Mouse (Mus musculus) small intestine, adult 10 weeks (tissue): ENCODE measurements around the gene Uqcrh. TPM values are rescaled to one million over a fixed set of nuclear protein-coding genes. Genes with fewer than 3 reads are reported as not detected.

Experiments used
- polyA plus RNA-seq: library from polyadenylated mRNA; stranded (reverse); fragments of 350-450 nt; fragmentation: Illumina TruSeq; extraction: RNeasy Lipid Tissue Mini Kit (QIAGEN cat#74804); gene quantifications from one replicate; pipeline ENCODE4 v1.2.3, GENCODE M21; 2014; ENCODE audit warnings: low replicate concordance

Gene Uqcrh
- polyA plus RNA-seq = 172 TPM

GRCm38 (mm10) chr4:116074861-116075620, at the start of gene Uqcrh, which contains the start of gene Lrrc41:
Gene Uqcrh, minus strand, starts transcription at chr4:116075071.
Gene Lrrc41, plus strand, starts transcription at chr4:116075269.

GRCm38 (mm10) chr4:116123602-116124519, 49.0 kb upstream of the Uqcrh start, which contains the start of the genes Rad54l and Pomgnt1:
Gene Rad54l, minus strand, starts transcription at chr4:116123690.
Gene Pomgnt1, plus strand, starts transcription at chr4:116123840.

GRCm38 (mm10) chr4:116053399-116053961, 21.4 kb downstream of the Uqcrh start, which contains the start of gene Nsun4:
Gene Nsun4, minus strand, starts transcription at chr4:116053876.

GRCm38 (mm10) chr4:116017902-116018746, 56.7 kb downstream of the Uqcrh start, which contains the start of gene Faah:
Gene Faah, minus strand, starts transcription at chr4:116017926.

Other genes starting within 250 kb of the Uqcrh start
- gene Mob3c, start 247.0 kb downstream of the Uqcrh start, polyA plus RNA-seq = 25.4 TPM
- 10.1 TPM for gene Mknk1, start 235.9 kb downstream of the Uqcrh start, polyA plus RNA-seq
- gene Kncn, start 190.7 kb downstream of the Uqcrh start, polyA plus RNA-seq = not detected
- not detected for gene 6430628N08Rik, start 184.4 kb downstream of the Uqcrh start, polyA plus RNA-seq
- not detected for gene Dmbx1, start 135.1 kb downstream of the Uqcrh start, polyA plus RNA-seq
- 27.4 TPM for gene Faah, start 57.1 kb downstream of the Uqcrh start, polyA plus RNA-seq
- 10.1 TPM for gene Nsun4, start 21.2 kb downstream of the Uqcrh start, polyA plus RNA-seq
- 2.3 TPM for gene Lrrc41, start 198 bp upstream of the Uqcrh start, polyA plus RNA-seq
- 3.6 TPM for gene Rad54l, start 48.6 kb upstream of the Uqcrh start, polyA plus RNA-seq
- gene Pomgnt1, start 48.8 kb upstream of the Uqcrh start, polyA plus RNA-seq = 3.3 TPM
- gene Lurap1, start 76.3 kb upstream of the Uqcrh start, polyA plus RNA-seq = 0.52 TPM
- 24.7 TPM for gene Tspan1, start 92.5 kb upstream of the Uqcrh start, polyA plus RNA-seq
- gene 1700042G07Rik, start 98.3 kb upstream of the Uqcrh start, polyA plus RNA-seq = not detected
- 1.1 TPM for gene Gm49337, start 98.3 kb upstream of the Uqcrh start, polyA plus RNA-seq
- 9.5 TPM for gene Pik3r3, start 146.5 kb upstream of the Uqcrh start, polyA plus RNA-seq